Mouse (Mus musculus): ENCODE data around the gene N4bp2.

The N4bp2 gene

GRCm38 (mm10) chr5:65829059-65829458 lies 65.7 kb downstream of the N4bp2 start:
- no peak for DNase-seq (ENCODE audit: low spot score)

GRCm38 (mm10) chr5:65831917-65832618 lies 68.7 kb downstream of the N4bp2 start:
- no peak for DNase-seq (ENCODE audit: low spot score)

GRCm38 (mm10) chr5:65833092-65833491 lies 69.8 kb downstream of the N4bp2 start:
- no peak for DNase-seq (ENCODE audit: low spot score)

- DNase-seq (ENCODE audit: low spot score) = no peak
Observed at GRCm38 (mm10) chr5:65833766-65834498, 70.6 kb downstream of the N4bp2 start.

GRCm38 (mm10) chr5:65838053-65838452 lies 74.7 kb downstream of the N4bp2 start:
- DNase-seq (ENCODE audit: low spot score) = no peak

GRCm38 (mm10) chr5:65842947-65843346 lies 79.6 kb downstream of the N4bp2 start:
- DNase-seq (ENCODE audit: low spot score) = no peak

GRCm38 (mm10) chr5:65846534-65846933 lies 83.2 kb downstream of the N4bp2 start:
- no peak for DNase-seq (ENCODE audit: low spot score)

- DNase-seq (ENCODE audit: low spot score) = no peak
Observed at GRCm38 (mm10) chr5:65846958-65847357, 83.6 kb downstream of the N4bp2 start.

GRCm38 (mm10) chr5:65847656-65848055 lies 84.3 kb downstream of the N4bp2 start:
- no peak for DNase-seq (ENCODE audit: low spot score)

- no peak for DNase-seq (ENCODE audit: low spot score)
Observed at GRCm38 (mm10) chr5:65850765-65851164, 87.4 kb downstream of the N4bp2 start.

GRCm38 (mm10) chr5:65854786-65855191 lies 91.5 kb downstream of the N4bp2 start:
- DNase-seq (ENCODE audit: low spot score) = no peak

GRCm38 (mm10) chr5:65855571-65855970 lies 92.2 kb downstream of the N4bp2 start:
- no peak for DNase-seq (ENCODE audit: low spot score)

- no peak for DNase-seq (ENCODE audit: low spot score)
Observed at GRCm38 (mm10) chr5:65856591-65857411, 93.5 kb downstream of the N4bp2 start.

GRCm38 (mm10) chr5:65857935-65858334 lies 94.6 kb downstream of the N4bp2 start:
- DNase-seq (ENCODE audit: low spot score) = no peak

GRCm38 (mm10) chr5:65858355-65858754 lies 95.0 kb downstream of the N4bp2 start:
- DNase-seq (ENCODE audit: low spot score) = no peak

- no peak for DNase-seq (ENCODE audit: low spot score)
Observed at GRCm38 (mm10) chr5:65858898-65859297, 95.6 kb downstream of the N4bp2 start.

GRCm38 (mm10) chr5:65859396-65859795 lies 96.1 kb downstream of the N4bp2 start:
- DNase-seq (ENCODE audit: low spot score) = no peak

GRCm38 (mm10) chr5:65860281-65861000 lies 97.1 kb downstream of the N4bp2 start:
- DNase-seq (ENCODE audit: low spot score) = peak; percentile 39

GRCm38 (mm10) chr5:65861154-65861944 lies 98.0 kb downstream of the N4bp2 start, which contains the start of gene Rhoh:
Gene Rhoh, plus strand, starts transcription at chr5:65861213.
- no peak for DNase-seq (ENCODE audit: low spot score)

GRCm38 (mm10) chr5:65862217-65862927 lies 99.1 kb downstream of the N4bp2 start:
- DNase-seq (ENCODE audit: low spot score) = no peak

All from layer of hippocampus, adult 11-12 months (tissue).